Comparison of ENCODE assay signal across 9 mouse cellular contexts in genomic region chr15:72205950-72206349, GRCm38 (mm10).
DNase-seq lines count a peak whose midpoint lies in the region; ATAC-seq and TF ChIP-seq lines count a peak whose summit lies in the region.
"Had no signal": no experiment of that assay in that cellular context is flagged by ENCODE, and none has a peak within 500 bp of the region (broad histone marks: within the 10 kb centered on the region; RNA-seq: fewer than 3 reads in every experiment).

No protein-coding gene starts in this region.

- H3K27ac ChIP-seq in heart, embryonic 11.5 days (ENCODE audit: low read depth, low read length), result no peak overlapping the region
- H3K27ac ChIP-seq in forebrain, embryonic 15.5 days (replicated peaks), result no peak overlapping the region
- peak overlapping the region; percentile 82 for H3K27ac ChIP-seq in hindbrain, embryonic 13.5 days
- 0 out of 2 replicates have a peak overlapping the region, but pooled peaks have one; percentile 38 for H3K27ac ChIP-seq in midbrain, postnatal 0 days (ENCODE audit: low read depth, low read length)
- no peak overlapping the region for H3K27ac ChIP-seq in stomach, postnatal 0 days (replicated peaks)
- H3K27ac ChIP-seq: macrophage had no signal

- peak; percentile 95 for TF ChIP-seq CTCF in midbrain, postnatal 0 days (IDR thresholded peaks at IDR 0.05)
- peak; percentile 81 for TF ChIP-seq CTCF in stomach, postnatal 0 days (IDR thresholded peaks at IDR 0.05; ENCODE audit: low read depth)

- TF ChIP-seq EP300 in stomach, postnatal 0 days (optimal IDR thresholded peaks at IDR 0.05), result no peak

- peak; percentile 18 to 64 for DNase-seq in heart, adult 18-20 months
- peak; percentile 89 for DNase-seq in cerebellum, adult 11 months
- DNase-seq in left cerebral cortex, postnatal 10 days (ENCODE audit: extremely low spot score in 1 of 2, low spot score in 2 of 2), result peak; percentile 86 to 88
- DNase-seq in midbrain, postnatal 0 days (ENCODE audit: low spot score), result peak; percentile 93
- DNase-seq in stomach, postnatal 0 days (ENCODE audit: low spot score), result peak; percentile 63

- no peaks in the 10 kb centered on the region for H3K27me3 ChIP-seq in heart, embryonic 11.5 days (ENCODE audit: control insufficient read depth, insufficient read depth, low read length)
- H3K27me3 ChIP-seq in forebrain, embryonic 15.5 days, result no peaks in the 10 kb centered on the region
- no peaks in the 10 kb centered on the region for H3K27me3 ChIP-seq in hindbrain, embryonic 13.5 days
- H3K27me3 ChIP-seq in midbrain, postnatal 0 days (ENCODE audit: insufficient read depth, low read length), result no peaks in the 10 kb centered on the region
- no peaks in the 10 kb centered on the region for H3K27me3 ChIP-seq in stomach, postnatal 0 days (ENCODE audit: control insufficient read depth, insufficient read depth, low read length)

- 20% methylated on average over 9 of the region's 9 CpGs for WGBS in heart, embryonic 11.5 days (ENCODE audit: insufficient replicate concordance)
- 11% methylated on average over 9 of the region's 9 CpGs for WGBS in forebrain, embryonic 15.5 days
- 10% methylated on average over 9 of the region's 9 CpGs for WGBS in hindbrain, embryonic 13.5 days
- WGBS in midbrain, postnatal 0 days, result 8% methylated on average over 9 of the region's 9 CpGs
- WGBS in stomach, postnatal 0 days, result 11% methylated on average over 9 of the region's 9 CpGs

- H3K4me1 ChIP-seq in heart, embryonic 11.5 days (ENCODE audit: control insufficient read depth, insufficient read depth, low read length), result no peaks in the 10 kb centered on the region; the same call in 1 of the 2 replicates
- H3K4me1 ChIP-seq in forebrain, embryonic 15.5 days, result peaks cover 6% of the 10 kb centered on the region; the same call in 1 of the 2 replicates
- peaks cover 18% of the 10 kb centered on the region for H3K4me1 ChIP-seq in hindbrain, embryonic 13.5 days (replicated peaks)
- H3K4me1 ChIP-seq in midbrain, postnatal 0 days (ENCODE audit: insufficient read depth, low read length), result no peaks in the 10 kb centered on the region
- no peaks in the 10 kb centered on the region for H3K4me1 ChIP-seq in stomach, postnatal 0 days (replicated peaks; ENCODE audit: control insufficient read depth, insufficient read depth)

- intact Hi-C loops in left cerebral cortex, postnatal 10 days (cut with DNase I), result loop anchor here (1.0 to 10.0 kb wide), 3 partner anchors 121 to 816 kb away; no protein-coding TSS in a partner anchor

- ATAC-seq in heart, embryonic 11.5 days (replicated peaks; ENCODE audit: insufficient number of reproducible peaks, low FRiP score, low TSS enrichment), result no peak
- ATAC-seq in forebrain, embryonic 15.5 days (replicated peaks), result peak; percentile 95
- peak; percentile 90 for ATAC-seq in hindbrain, embryonic 13.5 days (ENCODE audit: low FRiP score)
- ATAC-seq in midbrain, postnatal 0 days (ENCODE audit: low FRiP score), result peak; percentile 87
- ATAC-seq in stomach, postnatal 0 days (ENCODE audit: low FRiP score, low TSS enrichment), result no peak

- no peak overlapping the region for H3K4me3 ChIP-seq in heart, embryonic 11.5 days (ENCODE audit: low read depth, low read length)
- H3K4me3 ChIP-seq in forebrain, embryonic 15.5 days, result no peak overlapping the region
- no peak overlapping the region for H3K4me3 ChIP-seq in hindbrain, embryonic 13.5 days
- no peak overlapping the region for H3K4me3 ChIP-seq in midbrain, postnatal 0 days (ENCODE audit: low read depth, low read length)
- H3K4me3 ChIP-seq in stomach, postnatal 0 days (ENCODE audit: low read depth, low read length), result no peak overlapping the region

- H3K4me2 ChIP-seq in heart, embryonic 11.5 days, result no peak overlapping the region
- no peak overlapping the region for H3K4me2 ChIP-seq in forebrain, embryonic 15.5 days (replicated peaks)
- H3K4me2 ChIP-seq in hindbrain, embryonic 13.5 days, result peak overlapping the region; percentile 18; the same call in 1 of the 2 replicates
- H3K4me2 ChIP-seq in midbrain, postnatal 0 days (ENCODE audit: low read depth, low read length, poor library complexity, severe bottlenecking), result peak overlapping the region; percentile 6; the same call in 1 of the 2 replicates
- H3K4me2 ChIP-seq in stomach, postnatal 0 days (replicated peaks; ENCODE audit: low read depth), result no peak overlapping the region

- H3K9me3 ChIP-seq in heart, embryonic 11.5 days (replicated peaks; ENCODE audit: control insufficient read depth, low read length), result no peaks in the 10 kb centered on the region
- no peaks in the 10 kb centered on the region for H3K9me3 ChIP-seq in forebrain, embryonic 15.5 days
- H3K9me3 ChIP-seq in hindbrain, embryonic 13.5 days, result no peaks in the 10 kb centered on the region
- no peaks in the 10 kb centered on the region for H3K9me3 ChIP-seq in midbrain, postnatal 0 days (ENCODE audit: low read length)
- H3K9me3 ChIP-seq in stomach, postnatal 0 days (ENCODE audit: control insufficient read depth, low read length), result no peaks in the 10 kb centered on the region

- H3K36me3 ChIP-seq in heart, embryonic 11.5 days (ENCODE audit: control insufficient read depth, insufficient read depth, low read length), result no peaks in the 10 kb centered on the region
- H3K36me3 ChIP-seq in forebrain, embryonic 15.5 days, result no peaks in the 10 kb centered on the region
- no peaks in the 10 kb centered on the region for H3K36me3 ChIP-seq in hindbrain, embryonic 13.5 days
- no peaks in the 10 kb centered on the region for H3K36me3 ChIP-seq in midbrain, postnatal 0 days (ENCODE audit: insufficient read depth, low read length)
- no peaks in the 10 kb centered on the region for H3K36me3 ChIP-seq in stomach, postnatal 0 days (ENCODE audit: control insufficient read depth, insufficient read depth, low read length)

- H3K9ac ChIP-seq in heart, embryonic 11.5 days (ENCODE audit: low read depth, low read length), result no peak overlapping the region
- no peak overlapping the region for H3K9ac ChIP-seq in forebrain, embryonic 15.5 days (replicated peaks)
- H3K9ac ChIP-seq in hindbrain, embryonic 13.5 days, result peak overlapping the region; percentile 13; the same call in 1 of the 2 replicates
- H3K9ac ChIP-seq in midbrain, postnatal 0 days (replicated peaks; ENCODE audit: low read length, poor library complexity, severe bottlenecking), result no peak overlapping the region
- H3K9ac ChIP-seq in stomach, postnatal 0 days (ENCODE audit: low read length), result no peak overlapping the region

Comparison
In these comparisons a context has a peak if more than half of its experiments do, and no peak if none do; other contexts are left out.
1. DNase-seq: peak in every context shown above with its lines; median percentile 93 in midbrain, postnatal 0 days; 89 in cerebellum, adult 11 months; 87 in left cerebral cortex, postnatal 10 days; 63 in stomach, postnatal 0 days; 41 in heart, adult 18-20 months.
2. ATAC-seq: peak in forebrain, embryonic 15.5 days (single experiment), hindbrain, embryonic 13.5 days (single experiment) and midbrain, postnatal 0 days (single experiment); none in heart, embryonic 11.5 days (single experiment) and stomach, postnatal 0 days (single experiment).
3. H3K27ac ChIP-seq: peak in hindbrain, embryonic 13.5 days (single experiment) and midbrain, postnatal 0 days (single experiment); none in heart, embryonic 11.5 days (single experiment), forebrain, embryonic 15.5 days (single experiment) and stomach, postnatal 0 days (single experiment).
4. H3K4me2 ChIP-seq: peak in hindbrain, embryonic 13.5 days (single experiment) and midbrain, postnatal 0 days (single experiment); none in heart, embryonic 11.5 days (single experiment), forebrain, embryonic 15.5 days (single experiment) and stomach, postnatal 0 days (single experiment).